Mouse (Mus musculus): Measurements from ENCODE around the gene Prrt1.
A peak's percentile ranks its signal among the peaks of the same experiment; 100 is the strongest.

Prrt1 gene

GRCm38 (mm10) chr17:34599891-34600290, 29.4 kb upstream of the Prrt1 start:
- no peak for DNase-seq (ENCODE audit: low read depth)

GRCm38 (mm10) chr17:34601796-34602195, 27.5 kb upstream of the Prrt1 start:
- no peak for DNase-seq (ENCODE audit: low read depth)

GRCm38 (mm10) chr17:34603375-34604060, 25.8 kb upstream of the Prrt1 start, which contains the start of gene Rnf5:
TSS of gene Rnf5 (minus strand) at chr17:34603690.
- peak; percentile 100 for DNase-seq (ENCODE audit: low read depth)

DNA sequence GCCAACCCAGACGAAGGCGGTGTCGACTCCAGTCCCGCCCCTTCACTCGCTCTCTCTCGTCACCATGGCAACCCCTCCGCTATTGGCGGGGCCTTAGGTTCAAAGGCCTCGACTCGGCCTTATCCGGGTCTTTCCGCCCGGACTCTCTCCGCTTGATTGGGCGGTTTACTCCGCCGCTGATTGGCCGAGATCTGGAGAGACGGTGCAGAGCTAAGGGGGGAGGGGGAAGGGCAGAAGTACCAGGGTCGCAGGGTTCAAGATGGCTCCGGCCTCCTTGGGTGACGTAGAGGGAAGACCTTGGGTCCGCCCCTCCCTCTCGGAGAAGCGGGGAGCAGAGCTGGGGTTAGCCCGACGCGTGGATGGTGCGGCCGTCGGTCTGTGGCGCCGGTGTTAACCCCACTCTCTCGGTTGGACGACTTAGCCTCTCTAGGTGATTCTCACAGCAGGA, 25.2 kb upstream of the Prrt1 start, which contains the start of gene Agpat1:
TSS of gene Agpat1 (plus strand) at position 202 of the 448 bp plus-strand sequence.
- peak; percentile 99 for DNase-seq (ENCODE audit: low read depth)

DNA sequence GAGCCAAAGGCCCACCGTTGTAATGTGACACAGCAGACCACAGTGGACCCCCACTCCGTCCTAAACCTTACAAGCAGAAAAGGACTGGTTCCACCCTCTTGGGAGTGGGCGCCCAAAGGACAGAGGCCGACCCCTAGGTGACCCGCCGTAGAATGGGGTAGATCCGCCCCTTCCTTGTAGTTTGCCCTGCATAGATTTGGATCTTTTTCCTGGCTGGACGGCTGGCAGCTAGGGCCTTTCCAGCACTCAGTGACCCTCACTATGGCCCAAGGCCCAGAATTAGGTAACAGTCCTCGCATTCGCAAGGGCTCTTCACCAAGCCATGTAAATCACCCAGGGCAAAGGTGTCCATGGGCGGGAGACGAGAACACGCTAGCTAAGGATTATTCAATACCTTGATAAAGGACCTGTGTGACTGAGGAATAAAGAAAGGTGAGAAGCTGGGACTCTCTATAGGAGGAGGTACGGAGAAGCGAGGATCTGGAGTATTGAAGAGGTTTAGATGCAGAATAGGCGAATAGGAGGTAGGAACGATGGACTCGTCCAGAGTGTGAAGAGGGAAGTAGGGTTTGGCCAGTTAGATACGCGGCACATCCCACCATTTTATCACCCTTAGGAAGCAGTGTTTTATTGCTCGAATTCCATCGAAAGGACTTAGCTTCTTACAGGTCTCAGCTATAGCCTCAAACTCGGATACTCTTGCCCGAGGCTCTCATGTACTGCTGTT, 24.7 kb upstream of the Prrt1 start:
- no peak for DNase-seq (ENCODE audit: low read depth)

GRCm38 (mm10) chr17:34605609-34606008, 23.7 kb upstream of the Prrt1 start:
- peak; percentile 82 for DNase-seq (ENCODE audit: low read depth)

DNA sequence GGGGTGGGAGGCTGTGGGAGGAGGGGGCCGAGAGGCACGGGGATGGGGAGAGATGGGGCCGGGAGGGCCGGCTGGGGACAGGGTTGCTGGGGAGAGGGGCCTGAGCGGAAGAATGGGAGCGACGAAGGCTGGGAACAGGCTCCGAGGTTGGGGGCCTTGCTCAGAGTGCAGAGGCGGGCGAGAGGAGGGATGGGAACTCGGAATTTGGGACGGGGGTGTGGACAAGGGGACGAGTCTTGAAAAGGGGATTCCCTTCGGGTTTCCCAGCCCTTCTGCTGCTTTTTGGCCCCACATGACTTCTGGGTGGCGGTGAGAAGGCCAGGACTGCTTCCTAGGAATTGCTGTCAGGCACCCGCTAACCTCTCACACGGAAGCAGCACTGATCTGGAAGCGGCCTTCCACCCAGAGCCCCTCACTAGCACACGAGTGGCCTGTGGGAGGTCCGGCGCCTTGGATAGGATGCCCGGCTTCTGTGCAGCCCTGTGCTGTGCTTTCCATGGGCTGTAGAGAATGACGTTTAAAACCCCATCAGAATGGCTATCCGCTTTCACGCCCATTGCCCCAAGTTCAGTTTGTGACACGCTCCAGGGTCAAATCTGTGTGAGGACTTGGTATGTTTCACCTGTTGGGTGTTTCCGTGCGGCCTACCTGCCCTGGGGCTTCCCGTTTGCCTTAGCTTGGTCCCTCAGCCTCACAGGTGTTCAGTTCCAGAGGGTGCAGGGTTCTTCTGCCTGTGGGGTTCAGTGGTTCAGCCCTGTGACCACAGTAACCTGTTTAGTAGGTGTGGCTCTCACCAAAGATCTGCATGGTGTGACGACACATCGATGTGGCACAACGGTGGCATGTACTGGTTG, 22.9 kb upstream of the Prrt1 start:
- no peak for DNase-seq (ENCODE audit: low read depth)

GRCm38 (mm10) chr17:34607997-34608396, 21.3 kb upstream of the Prrt1 start:
- no peak for DNase-seq (ENCODE audit: low read depth)

DNA sequence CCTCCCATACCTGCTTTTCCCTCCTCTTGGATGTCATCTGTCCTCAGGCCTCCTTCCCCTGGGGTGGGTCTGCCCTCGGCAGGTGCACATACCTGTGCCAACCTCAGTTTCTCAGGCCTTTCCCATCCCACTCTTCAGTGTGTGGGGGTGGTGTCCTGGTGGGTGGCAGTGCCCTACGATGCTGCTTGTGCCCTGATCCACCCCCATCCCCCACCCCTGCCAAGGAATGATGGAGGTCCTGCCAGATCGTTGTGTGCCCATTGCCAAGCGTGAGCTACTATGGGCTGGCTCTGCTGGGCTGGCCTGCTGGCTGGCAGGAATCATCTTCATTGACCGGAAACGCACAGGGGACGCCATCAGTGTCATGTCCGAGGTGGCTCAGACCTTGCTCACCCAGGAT, 18.3 kb upstream of the Prrt1 start:
- DNase-seq (ENCODE audit: low read depth) = no peak

DNA sequence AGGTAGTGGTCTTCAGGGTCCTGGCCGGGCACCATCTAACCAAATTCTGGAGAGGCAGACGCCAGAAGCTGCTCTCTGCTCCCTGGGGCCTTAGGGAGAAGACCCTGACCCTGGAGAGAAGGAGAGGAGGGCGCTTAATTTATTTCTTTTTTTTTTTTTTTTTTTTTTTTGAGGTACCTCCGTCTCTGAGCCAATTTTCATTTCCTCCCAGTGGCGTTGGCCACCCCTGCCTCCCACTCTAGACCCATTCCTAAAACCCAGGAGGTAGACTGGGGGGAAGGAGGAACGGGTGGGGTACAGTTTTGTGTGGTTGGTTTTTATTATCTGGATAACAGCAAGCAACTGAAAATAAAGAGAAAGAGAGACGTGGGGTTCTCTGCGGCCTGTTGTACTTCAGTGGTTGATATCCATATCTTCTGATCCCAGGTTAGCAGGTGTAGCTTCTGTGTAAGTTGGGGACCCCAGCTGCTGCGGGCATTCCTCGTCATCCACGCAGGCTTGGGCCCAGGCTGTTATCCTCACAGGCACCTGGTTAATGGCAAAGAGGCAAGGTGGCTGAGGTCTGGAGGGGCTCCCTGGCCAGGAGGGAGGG, 16.2 kb upstream of the Prrt1 start:
- DNase-seq (ENCODE audit: low read depth) = no peak

DNA sequence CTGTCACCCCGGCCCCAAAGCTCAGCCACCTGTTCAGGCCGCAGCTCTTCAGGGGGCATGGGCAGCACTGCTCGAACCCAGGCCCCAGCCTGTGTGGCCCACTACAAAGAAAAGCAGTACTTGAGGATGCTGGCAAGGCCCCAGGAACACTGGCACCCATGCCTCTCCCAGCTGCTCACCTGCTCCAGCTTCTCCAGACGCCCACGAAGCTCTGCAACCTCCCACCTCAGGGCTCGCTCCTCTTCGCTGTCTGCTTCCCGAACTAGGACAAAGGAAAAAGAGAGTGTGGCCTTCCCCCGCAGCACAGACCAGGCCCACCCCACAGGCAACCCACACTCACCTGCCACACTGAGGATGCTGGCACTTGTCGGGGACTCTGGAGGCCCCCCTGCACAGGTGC, 15.5 kb upstream of the Prrt1 start:
- DNase-seq (ENCODE audit: low read depth) = no peak

GRCm38 (mm10) chr17:34615871-34616270, 13.5 kb upstream of the Prrt1 start, which contains the start of gene Egfl8:
TSS of gene Egfl8 (minus strand) at chr17:34615971.
- DNase-seq (ENCODE audit: low read depth) = no peak

DNA sequence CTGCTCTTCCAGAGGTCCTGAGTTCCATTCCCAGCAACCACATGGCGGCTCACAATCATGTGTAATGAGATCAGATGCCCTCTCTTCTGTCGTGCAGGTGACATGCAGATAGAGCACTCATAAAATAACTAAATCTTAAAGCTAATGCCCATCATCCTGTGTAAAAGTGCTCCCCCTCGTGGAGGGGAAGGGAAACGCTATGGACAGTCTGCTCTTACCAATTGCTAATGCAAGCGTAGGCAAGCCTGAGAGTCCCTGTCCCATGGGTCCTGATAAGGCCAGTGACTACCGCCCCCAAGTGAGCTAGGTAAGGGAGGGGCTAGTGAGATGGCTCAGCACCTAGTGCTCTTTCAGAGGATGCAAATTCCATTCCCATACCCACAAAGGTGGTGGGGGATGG, 10.3 kb upstream of the Prrt1 start:
- peak; percentile 86 for DNase-seq (ENCODE audit: low read depth)

- DNase-seq (ENCODE audit: low read depth) = no peak
Measured at GRCm38 (mm10) chr17:34621006-34621405, 8.3 kb upstream of the Prrt1 start.

GRCm38 (mm10) chr17:34623161-34623560, 6.2 kb upstream of the Prrt1 start:
- no peak for DNase-seq (ENCODE audit: low read depth)

- DNase-seq (ENCODE audit: low read depth) = no peak
Measured at GRCm38 (mm10) chr17:34624981-34625380, 4.4 kb upstream of the Prrt1 start.

DNA sequence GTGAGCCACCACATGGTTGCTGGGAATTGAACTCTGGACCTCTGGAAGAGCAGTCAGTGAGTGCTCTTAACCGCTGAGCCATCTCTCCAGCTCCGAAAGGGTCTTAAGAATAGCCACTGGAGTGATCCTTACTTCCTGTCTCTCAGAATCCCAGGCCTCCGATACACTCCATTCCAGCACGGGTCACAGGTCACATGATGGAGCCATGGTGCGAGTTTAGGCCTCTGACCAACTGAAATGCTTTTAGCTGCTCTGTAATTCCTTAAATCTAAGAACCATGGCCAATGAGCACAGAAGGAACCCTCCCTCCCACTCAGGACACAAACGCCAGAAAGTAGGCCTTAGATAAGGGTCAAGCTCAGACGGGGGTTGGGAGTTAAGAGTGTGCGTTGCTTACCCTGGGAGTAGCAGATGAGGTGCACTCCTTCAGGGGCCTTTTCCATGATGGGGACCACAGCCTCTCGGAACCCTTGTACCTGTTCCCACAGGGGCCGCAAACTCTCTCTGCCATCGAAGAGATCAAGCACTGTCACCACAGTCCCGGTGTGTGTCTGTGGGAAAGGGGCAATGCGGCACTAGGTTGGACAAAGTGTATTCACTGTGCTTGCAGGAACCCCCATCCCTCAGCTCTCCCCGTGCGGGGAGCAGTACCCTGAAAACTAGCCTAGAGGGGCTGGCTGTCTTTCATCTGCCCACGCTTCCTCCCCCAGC, 3.1 kb upstream of the Prrt1 start:
- no peak for DNase-seq (ENCODE audit: low read depth)

DNA sequence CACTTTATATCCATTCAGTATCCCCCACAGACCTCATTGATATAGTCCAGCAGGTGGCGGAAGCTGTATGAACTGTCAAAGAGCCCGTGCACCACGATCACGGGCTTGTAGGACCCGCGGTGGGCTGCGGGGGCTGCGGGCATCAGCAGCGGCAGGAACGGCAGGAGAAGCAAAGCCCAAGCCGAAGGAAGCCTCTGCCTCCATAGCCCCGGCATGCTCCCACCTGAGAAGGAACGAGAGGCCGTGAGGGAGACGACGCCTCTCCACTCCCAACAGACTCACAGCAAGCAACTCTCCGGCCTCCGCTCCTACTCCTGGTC, 2.6 kb upstream of the Prrt1 start:
- no peak for DNase-seq (ENCODE audit: low read depth)

GRCm38 (mm10) chr17:34627093-34627942, 2.0 kb upstream of the Prrt1 start:
- DNase-seq (ENCODE audit: low read depth) = no peak

GRCm38 (mm10) chr17:34627943-34628643, 1.2 kb upstream of the Prrt1 start, which contains the start of gene Ppt2:
TSS of gene Ppt2 (minus strand) at chr17:34628510.
- DNase-seq (ENCODE audit: low read depth) = no peak
